Comparison of ENCODE assay signal across 10 mouse cellular contexts in the genomic region with DNA sequence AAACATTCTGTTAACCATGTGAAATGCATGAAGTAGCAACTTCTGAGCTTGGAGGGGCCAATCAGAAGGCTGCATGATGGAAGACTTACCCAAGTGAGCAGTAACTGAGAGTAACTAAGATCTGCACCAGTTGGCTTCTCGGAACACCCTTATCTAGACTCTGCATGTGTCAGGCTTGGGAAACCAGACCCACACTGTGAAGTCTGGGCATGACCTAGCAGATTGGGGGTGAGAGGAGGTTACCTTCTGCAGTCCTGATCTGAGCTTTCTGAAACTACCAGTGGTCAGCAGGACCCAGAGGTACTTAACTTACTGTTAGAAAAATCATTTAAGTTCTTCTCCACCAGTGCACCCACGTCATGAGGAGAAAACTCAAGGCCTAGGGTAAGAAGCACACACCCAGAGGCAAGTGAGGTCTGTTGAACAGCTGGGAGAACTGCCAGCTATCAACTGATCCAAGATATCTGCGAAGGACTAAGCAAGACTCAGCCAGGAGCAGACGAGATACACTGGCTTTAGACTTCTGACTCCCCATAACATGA. TPM values are rescaled to one million over a fixed set of nuclear protein-coding genes. Genes with fewer than 3 reads are reported as not detected.
DNase-seq lines count a peak whose midpoint lies in the region; ATAC-seq and TF ChIP-seq lines count a peak whose summit lies in the region.
"Had no signal": no experiment of that assay in that cellular context is flagged by ENCODE, and none has a peak within 500 bp of the region (broad histone marks: within the 10 kb centered on the region; RNA-seq: fewer than 3 reads in every experiment).

No protein-coding gene starts in this region.

- no peaks in the 10 kb centered on the region for H3K9me3 ChIP-seq in intestine, embryonic 15.5 days
- H3K9me3 ChIP-seq in intestine, postnatal 0 days (ENCODE audit: control insufficient read depth), result no peaks in the 10 kb centered on the region
- H3K9me3 ChIP-seq in intestine, embryonic 16.5 days (ENCODE audit: control insufficient read depth, low read length), result no peaks in the 10 kb centered on the region
- no peaks in the 10 kb centered on the region for H3K9me3 ChIP-seq in neural tube, embryonic 15.5 days (replicated peaks)
- H3K9me3 ChIP-seq: neural tube, embryonic 13.5 days had no signal

- no peaks in the 10 kb centered on the region for H3K36me3 ChIP-seq in intestine, embryonic 15.5 days
- no peaks in the 10 kb centered on the region for H3K36me3 ChIP-seq in intestine, postnatal 0 days (ENCODE audit: control insufficient read depth, insufficient read depth)
- no peaks in the 10 kb centered on the region for H3K36me3 ChIP-seq in intestine, embryonic 16.5 days (ENCODE audit: control insufficient read depth, insufficient read depth, low read length)
- no peaks in the 10 kb centered on the region for H3K36me3 ChIP-seq in small intestine, adult 2 months (ENCODE audit: control insufficient read depth, insufficient read depth, low read length)
- no peaks in the 10 kb centered on the region for H3K36me3 ChIP-seq in neural tube, embryonic 15.5 days
- H3K36me3 ChIP-seq: neural tube, embryonic 13.5 days had no signal

- H3K4me2 ChIP-seq in intestine, embryonic 15.5 days (replicated peaks), result no peak overlapping the region
- no peak overlapping the region for H3K4me2 ChIP-seq in intestine, postnatal 0 days (replicated peaks; ENCODE audit: low read depth)
- H3K4me2 ChIP-seq in intestine, embryonic 16.5 days (ENCODE audit: low read depth, low read length), result no peak overlapping the region
- no peak overlapping the region for H3K4me2 ChIP-seq in neural tube, embryonic 15.5 days
- H3K4me2 ChIP-seq: neural tube, embryonic 13.5 days had no signal

- 71% methylated on average over 4 of the region's 4 CpGs for WGBS in intestine, embryonic 15.5 days
- 60% methylated on average over 4 of the region's 4 CpGs for WGBS in intestine, postnatal 0 days
- WGBS in bone marrow, adult 2 months, result 23% methylated on average over 4 of the region's 4 CpGs
- WGBS in intestine, embryonic 16.5 days, result 71% methylated on average over 4 of the region's 4 CpGs
- 22% methylated on average over 4 of the region's 4 CpGs for WGBS in small intestine, adult 2 months
- 80% methylated on average over 4 of the region's 4 CpGs for WGBS in neural tube, embryonic 15.5 days

- no peak for TF ChIP-seq CTCF in intestine, postnatal 0 days (IDR thresholded peaks at IDR 0.05; ENCODE audit: low read depth)
- TF ChIP-seq CTCF in bone marrow, adult 2 months (IDR thresholded peaks at IDR 0.05; ENCODE audit: control insufficient read depth, insufficient read depth, low read length), result no peak
- TF ChIP-seq CTCF in small intestine, adult 2 months (IDR thresholded peaks at IDR 0.05; ENCODE audit: extremely low read depth, insufficient read length, insufficient replicate concordance, low read depth, low read length), result no peak

- H3K27me3 ChIP-seq in intestine, embryonic 15.5 days (replicated peaks), result no peaks in the 10 kb centered on the region
- H3K27me3 ChIP-seq in intestine, postnatal 0 days (replicated peaks; ENCODE audit: control insufficient read depth, insufficient read depth, low read length), result no peaks in the 10 kb centered on the region
- no peaks in the 10 kb centered on the region for H3K27me3 ChIP-seq in intestine, embryonic 16.5 days (replicated peaks; ENCODE audit: control insufficient read depth, insufficient read depth, low read length)
- H3K27me3 ChIP-seq in small intestine, adult 2 months (ENCODE audit: control insufficient read depth, insufficient read depth, low read length), result no peaks in the 10 kb centered on the region
- H3K27me3 ChIP-seq in neural tube, embryonic 15.5 days (replicated peaks), result no peaks in the 10 kb centered on the region
- H3K27me3 ChIP-seq: neural tube, embryonic 13.5 days had no signal

- TF ChIP-seq POLR2A in bone marrow, adult 2 months (IDR thresholded peaks at IDR 0.05; ENCODE audit: borderline replicate concordance, control insufficient read depth, low read depth, low read length), result no peak
- TF ChIP-seq POLR2A in small intestine, adult 2 months (IDR thresholded peaks at IDR 0.05; ENCODE audit: low read depth, low read length), result no peak

- no peak overlapping the region for H3K4me3 ChIP-seq in intestine, embryonic 15.5 days (replicated peaks)
- H3K4me3 ChIP-seq in intestine, postnatal 0 days (ENCODE audit: low read depth, low read length), result no peak overlapping the region
- H3K4me3 ChIP-seq in bone marrow, adult 2 months (replicated peaks; ENCODE audit: control insufficient read depth, low read depth, low read length), result no peak overlapping the region
- no peak overlapping the region for H3K4me3 ChIP-seq in intestine, embryonic 16.5 days (ENCODE audit: low read length)
- no peak overlapping the region for H3K4me3 ChIP-seq in small intestine, adult 2 months (ENCODE audit: low read depth, low read length)
- no peak overlapping the region for H3K4me3 ChIP-seq in neural tube, embryonic 15.5 days (replicated peaks)
- H3K4me3 ChIP-seq: neural tube, embryonic 13.5 days had no signal

- ATAC-seq in intestine, embryonic 15.5 days, result peak; percentile 86
- ATAC-seq in intestine, postnatal 0 days, result no peak
- ATAC-seq in intestine, embryonic 16.5 days, result peak; percentile 91
- ATAC-seq in neural tube, embryonic 15.5 days (ENCODE audit: low FRiP score), result no peak

- H3K4me1 ChIP-seq in intestine, embryonic 15.5 days (replicated peaks), result 0 out of 2 replicates have a peak, but pooled peaks cover 2% of the 10 kb centered on the region
- no peaks in the 10 kb centered on the region for H3K4me1 ChIP-seq in intestine, postnatal 0 days (replicated peaks; ENCODE audit: control insufficient read depth, insufficient read depth, low read length)
- peaks cover 23% of the 10 kb centered on the region for H3K4me1 ChIP-seq in bone marrow, adult 2 months (ENCODE audit: control insufficient read depth, insufficient read depth, low read length)
- peaks cover 2% of the 10 kb centered on the region; the same call in 1 of the 2 replicates for H3K4me1 ChIP-seq in intestine, embryonic 16.5 days (ENCODE audit: control insufficient read depth, insufficient read depth, low read length)
- H3K4me1 ChIP-seq in small intestine, adult 2 months (ENCODE audit: control insufficient read depth, insufficient read depth, insufficient read length, low read length), result peaks cover 5% of the 10 kb centered on the region; the same call in 1 of the 2 replicates
- H3K4me1 ChIP-seq in neural tube, embryonic 15.5 days, result peaks cover 9% of the 10 kb centered on the region; the same call in 1 of the 2 replicates

- H3K27ac ChIP-seq in intestine, embryonic 15.5 days, result no peak overlapping the region
- no peak overlapping the region for H3K27ac ChIP-seq in intestine, postnatal 0 days (ENCODE audit: low read depth, low read length)
- peak overlapping the region; percentile 92 for H3K27ac ChIP-seq in bone marrow, adult 2 months (ENCODE audit: control insufficient read depth, insufficient read depth, low read depth, low read length, poor library complexity)
- no peak overlapping the region for H3K27ac ChIP-seq in intestine, embryonic 16.5 days (ENCODE audit: low read length)
- H3K27ac ChIP-seq in small intestine, adult 2 months (ENCODE audit: insufficient read depth, low read depth, low read length), result peak overlapping the region; percentile 74
- no peak overlapping the region for H3K27ac ChIP-seq in neural tube, embryonic 15.5 days (replicated peaks)
- H3K27ac ChIP-seq: neural tube, embryonic 13.5 days had no signal

- H3K9ac ChIP-seq in intestine, embryonic 15.5 days, result no peak overlapping the region
- H3K9ac ChIP-seq in intestine, postnatal 0 days (ENCODE audit: low read depth, low read length), result no peak overlapping the region
- H3K9ac ChIP-seq in intestine, embryonic 16.5 days (ENCODE audit: low read depth, low read length), result no peak overlapping the region
- H3K9ac ChIP-seq in neural tube, embryonic 15.5 days (replicated peaks), result no peak overlapping the region
- H3K9ac ChIP-seq: neural tube, embryonic 13.5 days had no signal

- no peak for DNase-seq in thymus, postnatal 36 days
- no peak for DNase-seq in kidney, adult 11 months
- DNase-seq: layer of hippocampus, adult 9-11 months had no signal

RNA-seq across cellular contexts. Expression of gene Tent5c, which starts 50.6 kb away (rescaled TPM):
- 11.1 and 15.8 TPM in 2 replicates for polyA plus RNA-seq in intestine, embryonic 15.5 days (2015; fragmentation: Nextera tagmentation; extraction: Ambion mirVana)
- 1.8 TPM in 2 replicates for polyA plus RNA-seq in intestine, postnatal 0 days (2015; fragmentation: Nextera tagmentation; extraction: Ambion mirVana)
- polyA plus RNA-seq in bone marrow, adult 2 months (2011; ENCODE audit: insufficient read depth, insufficient read length, low replicate concordance, missing spikeins), result 151 and 236 TPM in 2 replicates
- polyA plus RNA-seq in intestine, embryonic 16.5 days (2015; fragmentation: Nextera tagmentation; extraction: Ambion mirVana), result 8.9 and 9.9 TPM in 2 replicates
- 7.7 and 10.3 TPM in 2 replicates for polyA plus RNA-seq in small intestine, adult 2 months (2012; rRNA removed)
- 3.0 and 3.7 TPM in 2 replicates for polyA plus RNA-seq in neural tube, embryonic 15.5 days (2015; fragmentation: Nextera tagmentation; extraction: Ambion mirVana)

Comparison
In these comparisons a context has a peak if more than half of its experiments do, and no peak if none do; other contexts are left out.
1. ATAC-seq: peak in intestine, embryonic 15.5 days (single experiment) and intestine, embryonic 16.5 days (single experiment); none in intestine, postnatal 0 days (single experiment) and neural tube, embryonic 15.5 days (single experiment).
2. H3K27ac ChIP-seq: peak in bone marrow, adult 2 months (single experiment) and small intestine, adult 2 months (single experiment); none in intestine, embryonic 15.5 days (single experiment), intestine, postnatal 0 days (single experiment), intestine, embryonic 16.5 days (single experiment) and neural tube, embryonic 15.5 days (single experiment).